Mouse (Mus musculus): ENCODE results near the gene Lrp1. TPM values are rescaled to one million over a fixed set of nuclear protein-coding genes. Genes with fewer than 3 reads are reported as not detected.

Lrp1 gene
- polyA plus RNA-seq, 1 experiment from 2014 or later: 71.2 TPM

GRCm38 (mm10) chr10:127488856-127489255 lies 132.1 kb downstream of the Lrp1 start:
- H3K4me2 ChIP-seq (ENCODE audit: low read depth, low read length, severe bottlenecking): no peak overlapping the region
- no peaks in the 10 kb centered on the region for H3K4me1 ChIP-seq (replicated peaks; ENCODE audit: control insufficient read depth, insufficient read depth, low read length)
- ATAC-seq (replicated peaks; ENCODE audit: low FRiP score) (no peak), DNase-seq (ENCODE audit: low spot score) (no peak)
- no peaks in the 10 kb centered on the region for H3K27me3 ChIP-seq (ENCODE audit: control insufficient read depth, insufficient read depth, low read length)
- H3K4me3 ChIP-seq (ENCODE audit: low read depth, low read length): no peak overlapping the region
- H3K9me3 ChIP-seq (ENCODE audit: control insufficient read depth, low read length): no peaks in the 10 kb centered on the region
- no peak overlapping the region for H3K27ac ChIP-seq (ENCODE audit: low read depth, low read length)
- H3K9ac ChIP-seq (ENCODE audit: low read length): no peak overlapping the region
- 90% methylated on average over 7 of the region's 7 CpGs for WGBS
- peaks cover 13% of the 10 kb centered on the region for H3K36me3 ChIP-seq (ENCODE audit: control insufficient read depth, insufficient read depth, low read length)

Other genes starting within 250 kb of the Lrp1 start
- gene R3hdm2, start 240.8 kb downstream of the Lrp1 start, polyA plus RNA-seq (2014; fragmentation: Nextera tagmentation; extraction: Ambion mirVana): 34.7 and 44.6 TPM in 2 replicates
- not detected in 2 replicates for gene Stac3, start 119.5 kb downstream of the Lrp1 start, polyA plus RNA-seq (2014; fragmentation: Nextera tagmentation; extraction: Ambion mirVana)
- 5.9 and 6.1 TPM in 2 replicates for gene Ndufa4l2, start 106.2 kb downstream of the Lrp1 start, polyA plus RNA-seq (2014; fragmentation: Nextera tagmentation; extraction: Ambion mirVana)
- gene Shmt2, start 98.7 kb downstream of the Lrp1 start, polyA plus RNA-seq (2014; fragmentation: Nextera tagmentation; extraction: Ambion mirVana): 112 and 123 TPM in 2 replicates
- gene Nxph4, start 86.6 kb downstream of the Lrp1 start, polyA plus RNA-seq (2014; fragmentation: Nextera tagmentation; extraction: Ambion mirVana): 37.6 and 40.4 TPM in 2 replicates
- gene Stat6, start 21.8 kb upstream of the Lrp1 start, polyA plus RNA-seq (2014; fragmentation: Nextera tagmentation; extraction: Ambion mirVana): 6.8 and 7.8 TPM in 2 replicates
- 12.0 and 12.2 TPM in 2 replicates for gene Nemp1, start 45.8 kb upstream of the Lrp1 start, polyA plus RNA-seq (2014; fragmentation: Nextera tagmentation; extraction: Ambion mirVana)
- gene Nab2, start 47.4 kb upstream of the Lrp1 start, polyA plus RNA-seq (2014; fragmentation: Nextera tagmentation; extraction: Ambion mirVana): 4.9 and 5.5 TPM in 2 replicates
- gene Myo1a, start 84.0 kb upstream of the Lrp1 start, polyA plus RNA-seq (2014; fragmentation: Nextera tagmentation; extraction: Ambion mirVana): 0.40 and 0.51 TPM in 2 replicates
- not detected in 2 replicates for gene Tac2, start 103.3 kb upstream of the Lrp1 start, polyA plus RNA-seq (2014; fragmentation: Nextera tagmentation; extraction: Ambion mirVana)
- gene Zbtb39, start 118.4 kb upstream of the Lrp1 start, polyA plus RNA-seq (2014; fragmentation: Nextera tagmentation; extraction: Ambion mirVana): 7.3 and 7.6 TPM in 2 replicates
- gene Gpr182, start 130.6 kb upstream of the Lrp1 start, polyA plus RNA-seq (2014; fragmentation: Nextera tagmentation; extraction: Ambion mirVana): 0.43 and 0.45 TPM in 2 replicates
- not detected in 2 replicates for gene Rdh1, start 138.6 kb upstream of the Lrp1 start, polyA plus RNA-seq (2014; fragmentation: Nextera tagmentation; extraction: Ambion mirVana)
- gene Rdh16f1, start 138.6 kb upstream of the Lrp1 start, polyA plus RNA-seq (2014; fragmentation: Nextera tagmentation; extraction: Ambion mirVana): not detected in 2 replicates
- gene Rdh9, start 155.2 kb upstream of the Lrp1 start, polyA plus RNA-seq (2014; fragmentation: Nextera tagmentation; extraction: Ambion mirVana): 0.13 TPM in 1 of 2 replicates, not detected in the other
- not detected in 2 replicates for gene Rdh16, start 180.0 kb upstream of the Lrp1 start, polyA plus RNA-seq (2014; fragmentation: Nextera tagmentation; extraction: Ambion mirVana)
- not detected in 2 replicates for gene Rdh19, start 228.8 kb upstream of the Lrp1 start, polyA plus RNA-seq (2014; fragmentation: Nextera tagmentation; extraction: Ambion mirVana)
- gene Rdh16f2, start 245.3 kb upstream of the Lrp1 start, polyA plus RNA-seq (2014; fragmentation: Nextera tagmentation; extraction: Ambion mirVana): not detected in 2 replicates